ENCODE assay signal across 10 mouse cellular contexts in genomic region chr19:4051741-4052515, GRCm38 (mm10). TPM values are rescaled to one million over a fixed set of nuclear protein-coding genes. Genes with fewer than 3 reads are reported as not detected.
DNase-seq lines count a peak whose midpoint lies in the region; ATAC-seq and TF ChIP-seq lines count a peak whose summit lies in the region.
"Had no signal": no experiment of that assay in that cellular context is flagged by ENCODE, and none has a peak within 500 bp of the region (broad histone marks: within the 10 kb centered on the region; RNA-seq: fewer than 3 reads in every experiment).

No protein-coding gene starts in this region.

- DNase-seq in cerebellum, adult 11-12 months: peak; percentile 41
- no peak for DNase-seq in cerebellum, adult 9-11 months
- DNase-seq in right cerebral cortex, postnatal 14 days: peak; percentile 69
- DNase-seq in right cerebral cortex, adult 18-20 months: no peak
- DNase-seq in cerebellum, postnatal 14 days: peak; percentile 84 to 90
- DNase-seq in heart, postnatal 0 days (ENCODE audit: low spot score): no peak
- DNase-seq in liver, embryonic 13.5 days: peak; percentile 48
- peak; percentile 58 for DNase-seq in spleen, adult 12 weeks (ENCODE audit: low spot score)

- no peak overlapping the region for H3K27ac ChIP-seq in heart, postnatal 0 days (ENCODE audit: low read depth)
- H3K27ac ChIP-seq in liver, embryonic 13.5 days: no peak overlapping the region
- H3K27ac ChIP-seq: hindbrain, embryonic 15.5 days; neural tube, embryonic 13.5 days had no signal

- H3K9ac ChIP-seq in heart, postnatal 0 days (replicated peaks; ENCODE audit: low read depth, low read length): no peak overlapping the region
- H3K9ac ChIP-seq in liver, embryonic 13.5 days: no peak overlapping the region
- H3K9ac ChIP-seq: hindbrain, embryonic 15.5 days; neural tube, embryonic 13.5 days had no signal

- no peaks in the 10 kb centered on the region for H3K36me3 ChIP-seq in heart, postnatal 0 days (replicated peaks; ENCODE audit: control insufficient read depth, insufficient read depth, low read length)
- no peaks in the 10 kb centered on the region for H3K36me3 ChIP-seq in liver, embryonic 13.5 days
- H3K36me3 ChIP-seq: hindbrain, embryonic 15.5 days; neural tube, embryonic 13.5 days had no signal

- peak; percentile 82 for TF ChIP-seq CTCF in heart, postnatal 0 days (IDR thresholded peaks at IDR 0.05; ENCODE audit: low read depth)

- no peak for TF ChIP-seq EP300 in heart, postnatal 0 days (IDR thresholded peaks at IDR 0.05; ENCODE audit: low read depth)

- no peaks in the 10 kb centered on the region for H3K27me3 ChIP-seq in heart, postnatal 0 days (ENCODE audit: control insufficient read depth, insufficient read depth, low read length)
- no peaks in the 10 kb centered on the region for H3K27me3 ChIP-seq in liver, embryonic 13.5 days
- H3K27me3 ChIP-seq: hindbrain, embryonic 15.5 days; neural tube, embryonic 13.5 days had no signal

- H3K9me3 ChIP-seq in heart, postnatal 0 days (replicated peaks; ENCODE audit: control insufficient read depth, low read length): no peaks in the 10 kb centered on the region
- H3K9me3 ChIP-seq in liver, embryonic 13.5 days (replicated peaks): no peaks in the 10 kb centered on the region
- H3K9me3 ChIP-seq: hindbrain, embryonic 15.5 days; neural tube, embryonic 13.5 days had no signal

- no peak overlapping the region for H3K4me2 ChIP-seq in heart, postnatal 0 days (ENCODE audit: low read depth, low read length)
- H3K4me2 ChIP-seq in liver, embryonic 13.5 days: no peak overlapping the region
- H3K4me2 ChIP-seq: hindbrain, embryonic 15.5 days; neural tube, embryonic 13.5 days had no signal

- H3K4me3 ChIP-seq in heart, postnatal 0 days (ENCODE audit: low read depth, low read length): no peak overlapping the region
- no peak overlapping the region for H3K4me3 ChIP-seq in liver, embryonic 13.5 days (replicated peaks)
- H3K4me3 ChIP-seq: hindbrain, embryonic 15.5 days; neural tube, embryonic 13.5 days had no signal

- H3K4me1 ChIP-seq in heart, postnatal 0 days (ENCODE audit: control insufficient read depth, insufficient read depth): no peaks in the 10 kb centered on the region
- H3K4me1 ChIP-seq in liver, embryonic 13.5 days (replicated peaks): peaks cover 41% of the 10 kb centered on the region
- H3K4me1 ChIP-seq: hindbrain, embryonic 15.5 days; neural tube, embryonic 13.5 days had no signal

- no peak for ATAC-seq in heart, postnatal 0 days (ENCODE audit: insufficient read depth, low read depth)
- ATAC-seq in liver, embryonic 13.5 days (ENCODE audit: low read depth): no peak

- WGBS in heart, postnatal 0 days: 42% methylated on average over 10 of the region's 10 CpGs
- 49% methylated on average over 10 of the region's 10 CpGs for WGBS in liver, embryonic 13.5 days (ENCODE audit: insufficient replicate concordance)

RNA-seq across cellular contexts. Expression of gene Gstp2, which starts 6.1 kb away (rescaled TPM):
- 4.5 and 9.7 TPM in 2 replicates for total RNA-seq in heart, postnatal 0 days (2014; rRNA removed; ENCODE audit: low replicate concordance)
- 17.0 and 22.7 TPM in 2 replicates for polyA plus RNA-seq in heart, postnatal 0 days (2015; fragmentation: Nextera tagmentation; extraction: Ambion mirVana)
- polyA plus RNA-seq in liver, embryonic 13.5 days (2015; fragmentation: Nextera tagmentation; extraction: Ambion mirVana): 7.7 and 11.2 TPM in 2 replicates

RNA-seq across cellular contexts. Expression of gene Gstp3, which starts 7.4 kb away (rescaled TPM):
- total RNA-seq in heart, postnatal 0 days (2014; rRNA removed; ENCODE audit: low replicate concordance): not detected in 2 replicates
- polyA plus RNA-seq in heart, postnatal 0 days (2015; fragmentation: Nextera tagmentation; extraction: Ambion mirVana): not detected in 2 replicates
- 28.0 and 28.3 TPM in 2 replicates for polyA plus RNA-seq in liver, embryonic 13.5 days (2015; fragmentation: Nextera tagmentation; extraction: Ambion mirVana)
- polyA plus RNA-seq: hindbrain, embryonic 15.5 days; neural tube, embryonic 13.5 days had no signal

RNA-seq across cellular contexts. Expression of gene Gstp1, which starts 14.1 kb away (rescaled TPM):
- 266 and 311 TPM in 2 replicates for total RNA-seq in heart, postnatal 0 days (2014; rRNA removed; ENCODE audit: low replicate concordance)
- 440 and 449 TPM in 2 replicates for polyA plus RNA-seq in heart, postnatal 0 days (2015; fragmentation: Nextera tagmentation; extraction: Ambion mirVana)
- 629 and 652 TPM in 2 replicates for polyA plus RNA-seq in liver, embryonic 13.5 days (2015; fragmentation: Nextera tagmentation; extraction: Ambion mirVana)

RNA-seq across cellular contexts. Expression of gene Cabp2, which starts 29.4 kb away (rescaled TPM):
- total RNA-seq in heart, postnatal 0 days (2014; rRNA removed; ENCODE audit: low replicate concordance): not detected in 2 replicates
- polyA plus RNA-seq in heart, postnatal 0 days (2015; fragmentation: Nextera tagmentation; extraction: Ambion mirVana): not detected in 2 replicates
- 0.43 and 0.67 TPM in 2 replicates for polyA plus RNA-seq in liver, embryonic 13.5 days (2015; fragmentation: Nextera tagmentation; extraction: Ambion mirVana)
- polyA plus RNA-seq: hindbrain, embryonic 15.5 days; neural tube, embryonic 13.5 days had no signal

RNA-seq across cellular contexts. Expression of gene Ndufv1, which starts 39.3 kb away (rescaled TPM):
- total RNA-seq in heart, postnatal 0 days (2014; rRNA removed; ENCODE audit: low replicate concordance): 910 and 941 TPM in 2 replicates
- 1,083 and 1,090 TPM in 2 replicates for polyA plus RNA-seq in heart, postnatal 0 days (2015; fragmentation: Nextera tagmentation; extraction: Ambion mirVana)
- 171 and 174 TPM in 2 replicates for polyA plus RNA-seq in liver, embryonic 13.5 days (2015; fragmentation: Nextera tagmentation; extraction: Ambion mirVana)

Comparison
In these comparisons a context has a peak if more than half of its experiments do, and no peak if none do; other contexts are left out.
1. DNase-seq: peak in cerebellum, adult 11-12 months (single experiment), right cerebral cortex, postnatal 14 days (single experiment), cerebellum, postnatal 14 days (2 of 2), liver, embryonic 13.5 days (single experiment) and spleen, adult 12 weeks (single experiment); none in cerebellum, adult 9-11 months (single experiment), right cerebral cortex, adult 18-20 months (single experiment) and heart, postnatal 0 days (single experiment).
2. RNA of gene Gstp3, which starts 7.4 kb away (polyA plus RNA-seq): 28.0 to 28.3 TPM in liver, embryonic 13.5 days; not detected in heart, postnatal 0 days; every median in the first group is over 10 times any median in the second.